Mouse (Mus musculus) monocyte, adult 5-6 weeks (primary cell): Measurements from ENCODE around the gene Serpina1a. TPM values are rescaled to one million over a fixed set of nuclear protein-coding genes. Genes with fewer than 3 reads are reported as not detected.
"Not testable (repeated sequence)": the region's sequence is repeated elsewhere in the genome, so short reads cannot be mapped to it uniquely, and the experiment has no call there.

Source experiments
- ATAC-seq: fragments of 153-309, 156-312 bp; replicated peaks from 2 replicates; pipeline ENCODE4 v1.8.0; 2017; ENCODE audit warnings: mild to moderate bottlenecking; ENCODE audit not compliant: low TSS enrichment, insufficient number of reproducible peaks, severe bottlenecking, poor library complexity, low FRiP score
- total RNA-seq: library from RNA; stranded (forward); fragments of 200-1000, 200-491, 200-594 nt; gene quantifications from 3 replicates; pipeline ENCODE4 v1.2.3, GENCODE M21; 2017

Gene Serpina1a
- not detected in 3 replicates for total RNA-seq

DNA sequence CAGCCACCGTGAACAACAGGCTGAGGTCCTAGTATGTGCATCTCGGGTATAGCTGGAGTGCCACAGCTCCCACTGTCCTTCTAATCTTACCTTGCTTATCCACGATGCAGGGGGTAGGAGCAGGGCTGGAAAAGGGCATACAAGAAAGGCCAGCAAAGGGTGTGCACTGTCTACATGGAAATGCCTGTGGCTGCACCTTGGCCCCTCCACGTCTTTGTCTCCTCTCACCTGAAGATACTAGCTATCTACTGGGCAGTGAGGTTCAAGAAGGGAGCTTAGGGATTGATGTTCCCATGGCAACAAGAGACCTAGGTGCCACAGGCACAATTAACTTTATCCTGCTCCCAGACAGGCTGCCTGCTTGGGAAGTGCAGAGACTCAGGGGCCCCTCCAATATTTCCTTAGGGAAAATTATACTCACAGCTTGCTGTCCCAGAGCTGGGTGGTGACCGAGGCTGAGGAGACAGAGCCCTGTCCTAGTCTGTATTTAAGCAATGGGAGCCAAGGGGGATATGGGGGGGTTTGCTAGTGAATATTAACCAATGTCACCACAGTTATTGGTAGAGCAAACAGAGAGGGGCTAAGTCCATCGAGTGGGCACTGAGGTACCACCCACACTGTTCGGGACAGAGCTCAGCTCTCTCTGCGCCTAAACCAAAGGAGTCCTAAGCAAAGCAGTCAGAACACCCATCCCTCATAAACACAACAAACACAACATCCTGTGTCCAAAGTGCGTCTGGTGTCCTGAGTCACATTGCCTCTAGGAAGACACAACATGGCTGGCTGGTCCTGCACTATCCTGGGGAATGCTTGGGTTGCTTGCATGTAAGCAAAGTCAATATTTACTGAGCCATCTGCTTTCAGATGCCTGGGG, at the start of gene Serpina1a:
TSS of gene Serpina1a (minus strand) at position 462 of the 874 bp plus-strand sequence.
- ATAC-seq: not testable (repeated sequence)

DNA sequence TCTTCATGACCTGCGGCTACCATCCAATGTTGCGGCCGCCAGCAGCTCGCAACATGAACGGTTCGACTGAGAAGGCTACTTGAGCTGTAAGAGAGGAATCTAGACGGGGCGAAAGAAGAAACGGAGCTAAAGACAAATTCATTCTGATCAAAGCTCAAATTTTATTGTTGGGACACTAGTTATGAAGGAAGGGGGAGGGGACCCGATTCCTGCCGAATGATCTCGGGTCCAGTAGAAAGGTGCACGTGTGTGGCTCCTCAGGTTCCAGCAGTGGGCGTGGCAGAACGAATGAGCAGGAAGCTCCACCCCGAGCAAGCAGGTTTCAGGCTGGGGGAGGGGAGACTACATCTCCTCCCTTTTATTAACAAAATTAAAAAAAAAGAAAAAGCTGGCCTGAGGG, 45.8 kb upstream of the Serpina1a start:
- ATAC-seq: not testable (repeated sequence)

DNA sequence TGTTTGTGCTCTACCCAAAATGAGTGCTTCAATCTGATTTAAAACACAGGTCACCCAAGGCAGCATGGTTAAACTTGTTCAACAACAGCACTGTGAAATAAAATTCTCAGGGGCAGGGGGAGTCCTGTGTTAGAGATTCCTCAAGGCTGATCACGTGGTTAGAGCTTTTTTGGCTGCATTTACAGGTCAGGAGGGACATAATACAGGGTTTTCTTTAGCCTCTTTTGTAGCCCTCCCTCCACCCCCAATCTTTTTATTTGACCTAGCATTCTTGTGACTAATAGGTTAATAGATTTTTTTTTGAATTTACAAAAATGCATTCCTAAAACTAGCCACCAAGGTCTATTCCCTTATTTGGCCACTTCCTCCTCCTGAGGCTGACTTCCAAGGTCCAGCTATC, 44.4 kb upstream of the Serpina1a start:
- not testable (repeated sequence) for ATAC-seq

DNA sequence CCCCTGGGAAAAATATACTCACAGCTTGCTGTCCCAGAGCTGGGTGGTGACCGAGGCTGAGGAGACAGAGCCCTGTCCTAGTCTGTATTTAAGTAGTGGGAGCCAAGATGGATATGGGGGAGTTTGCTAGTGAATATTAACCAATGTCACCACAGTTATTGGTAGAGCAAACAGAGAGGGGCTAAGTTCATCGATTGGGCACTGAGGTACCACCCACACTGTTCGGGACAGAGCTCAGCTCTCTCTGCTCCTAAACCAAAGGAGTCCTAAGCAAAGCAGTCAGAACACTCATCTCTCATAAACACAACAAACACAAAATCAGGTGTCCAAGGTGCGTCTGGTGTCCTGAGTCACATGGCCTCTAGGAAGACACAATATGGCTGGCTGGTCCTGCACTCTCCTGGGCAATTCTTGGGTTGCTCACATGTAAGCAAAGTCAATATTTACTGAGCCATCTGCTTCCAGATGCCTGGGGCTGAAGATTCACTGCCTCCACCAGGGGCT, 41.5 kb upstream of the Serpina1a start, which contains the start of gene Serpina1c:
TSS of gene Serpina1c (minus strand) at position 51 of the 504 bp plus-strand sequence.
- not testable (repeated sequence) for ATAC-seq

DNA sequence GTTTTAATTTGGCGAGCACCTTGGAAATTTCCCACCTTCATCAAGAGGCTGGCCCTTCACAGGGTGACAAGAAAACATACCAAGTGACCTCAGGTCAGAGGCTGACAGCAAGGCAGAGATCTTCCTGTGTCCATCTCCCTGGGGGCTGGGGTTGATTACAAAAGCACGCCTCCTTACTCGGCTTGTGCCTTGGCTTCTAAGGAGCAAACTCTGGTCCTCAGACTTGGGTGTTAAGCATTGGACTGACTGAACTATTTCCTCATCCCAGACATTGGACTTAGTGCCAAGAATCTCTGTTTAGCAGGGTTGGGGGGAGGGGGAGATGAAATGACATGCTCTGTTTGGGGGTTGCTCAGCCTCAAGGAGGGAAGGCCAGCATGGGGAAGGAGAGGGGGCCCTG, 38.6 kb upstream of the Serpina1a start:
- not testable (repeated sequence) for ATAC-seq

DNA sequence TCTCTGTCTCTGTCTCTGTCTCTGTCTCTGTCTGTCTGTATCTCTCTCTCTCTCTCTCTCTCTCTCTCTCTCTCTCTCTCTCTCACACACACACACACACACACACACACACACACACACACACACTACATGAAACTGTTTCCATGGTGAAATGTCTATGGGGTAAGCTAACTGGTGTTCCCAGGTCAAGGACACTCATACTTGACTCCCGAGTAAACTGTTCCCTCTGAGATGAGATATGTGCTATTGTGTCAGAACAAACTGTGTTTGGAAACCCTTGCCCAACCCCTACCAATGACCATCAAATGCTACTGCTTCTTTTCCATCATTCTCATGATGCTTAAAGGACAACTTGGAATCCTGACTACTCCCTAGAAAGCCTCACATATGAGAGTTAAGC, 3.5 kb upstream of the Serpina1a start:
- ATAC-seq: not testable (repeated sequence)

DNA sequence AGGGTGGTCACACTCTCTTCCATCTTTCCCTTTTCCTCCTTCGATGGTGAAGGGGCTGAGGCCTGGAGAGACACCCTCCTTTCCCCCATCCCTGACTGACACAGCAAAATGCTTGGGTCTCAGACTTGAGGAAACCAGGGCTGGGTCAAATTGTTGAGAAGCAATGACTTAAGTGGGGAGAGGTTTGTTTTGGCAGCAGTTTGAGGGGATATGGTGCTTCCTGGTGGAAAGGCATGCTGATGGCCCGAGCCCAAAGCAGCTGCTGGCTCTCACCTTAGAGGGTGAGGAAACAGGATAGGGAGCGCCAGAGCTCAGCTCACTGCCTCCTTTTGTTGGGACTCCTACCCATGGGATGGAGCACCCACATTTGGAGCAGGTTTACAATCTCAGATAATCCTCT, 2.4 kb downstream of the Serpina1a start:
- no peak for ATAC-seq

DNA sequence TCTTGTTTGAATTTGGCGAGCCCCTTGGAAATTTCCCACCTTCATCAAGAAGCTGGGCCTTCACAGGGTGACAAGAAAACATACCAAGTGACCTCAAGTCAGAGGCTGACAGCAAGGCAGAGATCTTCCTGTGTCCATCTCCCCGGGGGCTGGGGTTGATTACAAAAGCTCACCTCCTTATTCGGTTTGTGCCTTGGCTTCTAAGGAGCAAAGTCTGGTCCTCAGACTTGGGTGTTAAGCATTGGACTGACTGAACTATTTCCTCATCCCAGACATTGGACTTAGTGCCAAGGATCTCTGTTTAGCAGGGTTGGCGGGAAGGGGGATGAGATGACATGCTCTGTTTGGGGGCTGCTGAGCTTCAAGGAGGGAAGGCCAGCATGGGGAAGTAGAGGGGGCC, 2.8 kb downstream of the Serpina1a start:
- not testable (repeated sequence) for ATAC-seq

DNA sequence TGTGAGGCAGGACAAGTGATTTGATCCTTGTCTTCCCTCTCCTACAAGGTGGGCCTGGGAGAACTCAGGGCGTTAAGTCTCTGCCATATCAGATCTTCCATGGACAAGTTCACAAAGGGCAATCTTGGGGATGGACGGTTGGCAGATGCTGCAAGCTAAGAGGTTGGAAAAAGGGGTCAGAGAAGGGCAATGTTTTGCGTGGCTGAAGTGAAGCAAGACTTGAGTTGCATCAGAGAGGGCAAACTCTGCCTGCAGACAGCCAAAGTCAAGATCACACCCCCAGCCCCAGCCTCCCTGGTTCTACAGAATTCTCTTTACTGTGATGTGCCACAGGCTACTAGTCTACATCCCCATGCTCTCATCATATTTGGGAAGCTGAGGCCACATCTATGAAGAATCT, 3.8 kb downstream of the Serpina1a start:
- ATAC-seq: not testable (repeated sequence)

DNA sequence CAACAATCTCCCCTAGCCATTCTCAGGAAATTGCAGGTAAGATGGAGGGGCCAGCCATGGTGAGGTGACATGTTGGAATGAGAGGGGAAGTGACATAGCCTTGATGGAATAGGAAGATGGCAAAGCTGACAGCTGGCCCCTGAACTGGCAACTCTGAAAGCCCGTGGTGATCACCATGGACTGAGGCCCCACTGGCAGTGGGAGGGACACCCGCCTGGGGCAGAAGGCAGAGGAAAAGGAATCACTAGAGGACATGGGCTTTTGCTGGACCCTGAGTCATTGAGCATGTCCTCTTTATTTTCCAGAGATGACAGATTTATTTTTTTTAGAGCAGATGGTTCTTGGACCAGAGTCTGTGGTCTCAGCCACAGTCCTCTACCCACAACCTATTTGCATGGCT, 10.3 kb downstream of the Serpina1a start:
- ATAC-seq: not testable (repeated sequence)

DNA sequence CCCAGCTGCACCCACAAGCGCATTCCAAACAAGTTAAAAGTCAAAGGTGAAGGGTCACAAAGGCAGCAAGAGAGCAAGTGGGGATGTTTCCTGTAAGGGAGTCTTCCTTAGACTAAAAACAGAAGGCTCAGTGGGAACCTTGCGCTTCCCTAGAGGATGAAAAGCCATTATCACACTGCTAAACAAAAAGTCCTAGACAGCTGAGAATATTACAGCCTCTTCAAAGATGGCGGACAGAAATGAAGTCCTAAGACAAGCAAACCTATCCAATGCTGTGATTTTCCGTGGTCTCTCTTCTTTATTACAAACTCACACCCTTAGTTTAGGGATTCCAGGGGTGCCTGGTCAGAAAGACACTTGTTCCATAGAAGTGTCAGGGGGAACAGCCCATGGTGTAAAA, 33.1 kb downstream of the Serpina1a start, which contains the start of gene Serpina1b:
TSS of gene Serpina1b (minus strand) at position 101 of the 400 bp plus-strand sequence.
- not testable (repeated sequence) for ATAC-seq

DNA sequence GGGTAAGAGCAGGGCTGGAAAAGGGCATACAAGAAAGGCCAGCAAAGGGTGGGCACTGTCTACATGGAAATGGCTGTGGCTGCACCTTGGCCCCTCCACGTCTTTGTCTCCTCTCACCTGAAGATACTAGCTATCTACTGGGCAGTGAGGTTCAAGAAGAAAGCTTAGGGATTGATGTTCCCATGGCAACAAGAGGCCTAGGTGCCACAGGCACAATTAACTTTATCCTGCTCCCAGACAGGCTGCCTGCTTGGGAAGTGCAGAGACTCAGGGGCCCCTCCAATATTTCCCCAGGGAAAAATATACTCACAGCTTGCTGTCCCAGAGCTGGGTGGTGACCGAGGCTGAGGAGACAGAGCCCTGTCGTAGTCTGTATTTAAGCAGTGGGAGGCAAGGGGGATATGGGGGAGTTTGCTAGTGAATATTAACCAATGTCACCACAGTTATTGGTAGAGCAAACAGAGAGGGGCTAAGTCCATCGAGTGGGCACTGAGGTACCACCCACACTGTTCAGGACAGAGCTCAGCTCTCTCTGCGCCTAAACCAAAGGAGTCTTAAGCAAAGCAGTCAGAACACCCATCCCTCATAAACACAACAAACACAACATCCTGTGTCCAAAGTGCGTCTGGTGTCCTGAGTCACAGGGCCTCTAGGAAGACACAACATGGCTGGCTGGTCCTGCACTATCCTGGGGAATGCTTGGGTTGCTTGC, 35.5 kb downstream of the Serpina1a start:
- ATAC-seq: not testable (repeated sequence)

DNA sequence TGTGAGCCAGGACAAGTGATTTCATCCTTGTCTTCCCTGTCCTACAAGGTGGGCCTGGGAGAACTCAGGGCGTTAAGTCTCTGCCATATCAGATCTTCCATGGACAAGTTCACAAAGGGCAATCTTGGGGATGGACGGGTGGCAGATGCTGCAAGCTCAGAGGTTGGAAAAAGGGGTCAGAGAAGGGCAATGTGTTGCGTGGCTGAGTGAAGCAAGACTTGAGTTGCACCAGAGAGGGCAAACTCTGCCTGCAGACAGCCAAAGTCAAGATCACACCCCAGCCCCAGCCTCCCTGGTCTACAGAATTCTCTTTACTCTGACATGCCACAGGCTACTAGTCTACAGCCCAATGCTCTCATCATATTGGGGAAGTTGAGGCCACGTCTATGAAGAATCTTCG, 39.5 kb downstream of the Serpina1a start:
- ATAC-seq: not testable (repeated sequence)

Other genes starting within 250 kb of the Serpina1a start
- not detected in 3 replicates for gene Serpina10, start 232.1 kb downstream of the Serpina1a start, total RNA-seq
- not detected in 3 replicates for gene Serpina6, start 206.3 kb downstream of the Serpina1a start, total RNA-seq
- not detected in 3 replicates for gene Serpina16, start 187.4 kb downstream of the Serpina1a start, total RNA-seq
- gene Serpina1f, start 168.0 kb downstream of the Serpina1a start, total RNA-seq: not detected in 3 replicates
- not detected in 3 replicates for gene Serpina1d, start 90.0 kb downstream of the Serpina1a start, total RNA-seq
- not detected in 3 replicates for gene Serpina1b, start 33.2 kb downstream of the Serpina1a start, total RNA-seq
- not detected in 3 replicates for gene Serpina1c, start 41.3 kb upstream of the Serpina1a start, total RNA-seq
- not detected in 3 replicates for gene Serpina1e, start 95.4 kb upstream of the Serpina1a start, total RNA-seq
- gene Serpina11, start 126.4 kb upstream of the Serpina1a start, total RNA-seq: 0.48 to 1.6 TPM in 2 of 3 replicates, not detected in the other
- not detected in 3 replicates for gene Serpina9, start 150.2 kb upstream of the Serpina1a start, total RNA-seq
- gene Serpina12, start 180.9 kb upstream of the Serpina1a start, total RNA-seq: not detected in 3 replicates
- not detected in 3 replicates for gene Serpina5, start 237.6 kb upstream of the Serpina1a start, total RNA-seq
- not detected in 3 replicates for gene Serpina3a, start 249.2 kb upstream of the Serpina1a start, total RNA-seq